Mouse (Mus musculus) erythroblast, embryonic 14.5 days (primary cell): ENCODE data around the gene Rhog.

Experiments
- GATA1 ChIP-seq: IDR thresholded peaks from 2 replicates; pipeline ENCODE4 v1.6.1; 2012; ENCODE audit warnings: low read length, inconsistent platforms, mixed read lengths
- TAL1 ChIP-seq: IDR thresholded peaks from 3 replicates; pipeline ENCODE4 v1.6.1; 2012; ENCODE audit warnings: low read length, inconsistent platforms, mixed read lengths

DNA sequence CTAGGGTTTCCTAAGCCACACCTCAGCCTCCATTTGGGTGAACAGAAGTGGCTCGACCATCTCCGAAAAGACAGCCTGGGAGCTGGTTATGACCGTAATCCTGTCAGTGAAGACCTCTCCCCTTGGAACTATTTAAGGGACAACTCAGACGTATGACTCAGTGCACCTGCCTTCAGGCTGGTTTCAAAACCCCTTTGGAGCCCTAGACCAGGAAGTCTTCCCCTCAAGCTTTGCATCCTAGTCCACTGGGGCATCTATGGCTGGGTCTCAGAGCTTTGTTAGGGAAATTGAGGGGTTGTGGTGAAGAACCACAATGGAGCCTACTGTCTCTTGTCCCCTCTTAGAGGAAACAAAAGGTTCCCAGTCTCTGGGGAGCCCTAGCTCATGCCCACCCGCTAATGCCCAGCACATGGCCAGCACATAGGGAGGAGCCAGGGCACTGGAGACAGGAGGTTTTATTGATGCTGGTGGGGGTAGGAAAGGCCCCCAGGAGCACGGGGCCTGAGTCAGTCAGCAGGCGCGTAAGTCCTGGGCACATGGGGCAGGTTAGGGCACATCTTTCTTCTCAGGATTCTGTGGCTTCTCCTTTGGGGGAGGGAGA is 17.1 kb downstream of the Rhog start:
- TF ChIP-seq GATA1 (no peak), TAL1 (no peak)
